Mouse (Mus musculus) lung, embryonic 14.5 days (tissue): Measurements from ENCODE around the gene Nlgn1. TPM values are rescaled to one million over a fixed set of nuclear protein-coding genes. Genes with fewer than 3 reads are reported as not detected.

Experiments used
- ATAC-seq: fragments of 200-750 bp; cut with Nextera tagmentation; 2 replicates; pipeline ENCODE4 v1.8.0; 2017; ENCODE audit warnings: mild to moderate bottlenecking, moderate TSS enrichment, moderate library complexity; ENCODE audit not compliant: insufficient read depth
- DNase-seq: peaks from one replicate; pipeline ENCODE4 v3.0.0-alpha.2; 2015
- H3K27ac ChIP-seq: fragments of 300-500 bp; sonication (generic); 2 replicates; pipeline ENCODE4 v1.5.1; 2014; ENCODE audit warnings: low read depth, mild to moderate bottlenecking, moderate library complexity
- H3K27me3 ChIP-seq: fragments of 300-500 bp; sonication (generic); 2 replicates; pipeline ENCODE4 v1.6.1; 2014; ENCODE audit warnings: low read length, control low read depth; ENCODE audit not compliant: insufficient read depth
- H3K36me3 ChIP-seq: fragments of 300-500 bp; sonication (generic); 2 replicates; pipeline ENCODE4 v1.6.1; 2014; ENCODE audit warnings: control low read depth; ENCODE audit not compliant: insufficient read depth
- H3K4me1 ChIP-seq: fragments of 300-500 bp; sonication (generic); 2 replicates; pipeline ENCODE4 v1.6.1; 2014; ENCODE audit warnings: antibody characterized with exemption, control low read depth; ENCODE audit not compliant: insufficient read depth
- H3K4me2 ChIP-seq: fragments of 300-500 bp; sonication (generic); 2 replicates; pipeline ENCODE4 v1.6.1; 2014; ENCODE audit warnings: mild to moderate bottlenecking
- H3K4me3 ChIP-seq: fragments of 300-500 bp; sonication (generic); 2 replicates; pipeline ENCODE4 v1.5.1; 2014; ENCODE audit warnings: low read depth, low read length
- H3K9ac ChIP-seq: fragments of 300-500 bp; sonication (generic); 2 replicates; pipeline ENCODE4 v1.6.1; 2014
- H3K9me3 ChIP-seq: fragments of 300-500 bp; sonication (generic); 2 replicates; pipeline ENCODE4 v1.6.1; 2016; ENCODE audit warnings: low read depth, low read length, control low read depth
- CTCF ChIP-seq: IDR thresholded peaks from 2 replicates; pipeline ENCODE4 v1.5.1; 2016; ENCODE audit warnings: antibody characterized with exemption, low read depth
- WGBS: fragments of 180-500 bp; shearing (Covaris S2); extraction: QIAGEN DNeasy Blood & Tissue Kit; methylation state at CpG from one replicate; pipeline ENCODE4 v1.1.7; 2014; 5-methylcytosine and 5-hydroxymethylcytosine counted together
- polyA plus RNA-seq: library from polyadenylated mRNA; unstranded; fragments of >200 nt; fragmentation: Nextera tagmentation; extraction: Ambion mirVana; gene quantifications from 2 replicates; pipeline ENCODE4 v1.2.1, GENCODE M21; 2014

Nlgn1 gene
- polyA plus RNA-seq, 1 experiment from 2014 or later: 1.6 TPM

- DNase-seq (no peak), ATAC-seq (no peak)
- Histone ChIP-seq H3K9ac (no peak overlapping the region), H3K27me3 (no peaks in the 10 kb centered on the region), H3K9me3 (no peaks in the 10 kb centered on the region), H3K36me3 (no peaks in the 10 kb centered on the region), H3K4me1 (no peaks in the 10 kb centered on the region), H3K4me2 (no peak overlapping the region), H3K27ac (no peak overlapping the region), H3K4me3 (no peak overlapping the region)
- TF ChIP-seq CTCF: no peak
- WGBS: 77% methylated on average over 2 of the region's 2 CpGs
Observed at GRCm38 (mm10) chr3:25830237-25830636, 502.0 kb downstream of the Nlgn1 start.

DNA sequence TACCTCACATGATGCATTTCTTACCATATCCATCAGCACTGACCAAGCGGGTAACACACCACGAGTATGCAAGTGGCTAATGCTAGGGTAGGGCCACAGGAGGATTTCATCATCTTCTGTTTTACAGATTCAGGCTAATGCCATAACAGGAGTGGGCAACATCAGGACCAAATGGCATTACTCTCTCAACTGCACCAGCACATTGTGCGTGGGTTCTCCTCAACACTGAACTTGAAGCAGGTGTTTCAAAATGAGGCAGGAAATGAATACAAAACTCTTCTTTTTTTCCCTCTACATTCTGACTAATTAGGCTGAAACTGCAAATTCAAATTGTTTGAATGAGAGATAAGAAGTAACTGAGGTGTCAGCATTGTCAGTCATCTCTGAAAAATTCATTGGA, 518.9 kb downstream of the Nlgn1 start:
- no peak overlapping the region for H3K4me3 ChIP-seq
- no peaks in the 10 kb centered on the region for H3K4me1 ChIP-seq
- DNase-seq: no peak
- H3K27me3 ChIP-seq: no peaks in the 10 kb centered on the region
- WGBS: 89% methylated on average over 3 of the region's 3 CpGs
- H3K27ac ChIP-seq: no peak overlapping the region
- no peak for TF ChIP-seq CTCF
- H3K9me3 ChIP-seq: no peaks in the 10 kb centered on the region
- no peaks in the 10 kb centered on the region for H3K36me3 ChIP-seq
- ATAC-seq: no peak
- H3K9ac ChIP-seq: no peak overlapping the region
- no peak overlapping the region for H3K4me2 ChIP-seq

GRCm38 (mm10) chr3:25807559-25807958, 524.7 kb downstream of the Nlgn1 start:
- H3K27me3 ChIP-seq: no peaks in the 10 kb centered on the region
- no peak overlapping the region for H3K9ac ChIP-seq
- no peak overlapping the region for H3K4me2 ChIP-seq
- TF ChIP-seq CTCF: no peak
- ATAC-seq (no peak), DNase-seq (peak; percentile 51)
- no peaks in the 10 kb centered on the region for H3K4me1 ChIP-seq
- H3K9me3 ChIP-seq: no peaks in the 10 kb centered on the region
- no peaks in the 10 kb centered on the region for H3K36me3 ChIP-seq
- H3K27ac ChIP-seq: no peak overlapping the region
- WGBS: 27% methylated on average over 3 of the region's 3 CpGs
- H3K4me3 ChIP-seq: no peak overlapping the region

- H3K4me1 ChIP-seq: no peaks in the 10 kb centered on the region
- H3K4me3 ChIP-seq: no peak overlapping the region
- ATAC-seq (no peak), DNase-seq (no peak)
- H3K9me3 ChIP-seq: no peaks in the 10 kb centered on the region
- H3K9ac ChIP-seq: no peak overlapping the region
- 78% methylated on average over 2 of the region's 2 CpGs for WGBS
- TF ChIP-seq CTCF: no peak
- no peak overlapping the region for H3K27ac ChIP-seq
- no peaks in the 10 kb centered on the region for H3K36me3 ChIP-seq
- H3K4me2 ChIP-seq: no peak overlapping the region
- H3K27me3 ChIP-seq: no peaks in the 10 kb centered on the region
Observed at GRCm38 (mm10) chr3:25781651-25782050, 550.6 kb downstream of the Nlgn1 start.

GRCm38 (mm10) chr3:25775437-25775836, 556.8 kb downstream of the Nlgn1 start:
- Histone ChIP-seq H3K9me3 (no peaks in the 10 kb centered on the region), H3K4me1 (no peaks in the 10 kb centered on the region), H3K36me3 (no peaks in the 10 kb centered on the region), H3K27ac (no peak overlapping the region), H3K9ac (no peak overlapping the region), H3K4me3 (no peak overlapping the region), H3K4me2 (no peak overlapping the region), H3K27me3 (no peaks in the 10 kb centered on the region)
- DNase-seq (no peak), ATAC-seq (no peak)
- WGBS: 66% methylated on average over 6 of the region's 6 CpGs
- no peak for TF ChIP-seq CTCF

DNA sequence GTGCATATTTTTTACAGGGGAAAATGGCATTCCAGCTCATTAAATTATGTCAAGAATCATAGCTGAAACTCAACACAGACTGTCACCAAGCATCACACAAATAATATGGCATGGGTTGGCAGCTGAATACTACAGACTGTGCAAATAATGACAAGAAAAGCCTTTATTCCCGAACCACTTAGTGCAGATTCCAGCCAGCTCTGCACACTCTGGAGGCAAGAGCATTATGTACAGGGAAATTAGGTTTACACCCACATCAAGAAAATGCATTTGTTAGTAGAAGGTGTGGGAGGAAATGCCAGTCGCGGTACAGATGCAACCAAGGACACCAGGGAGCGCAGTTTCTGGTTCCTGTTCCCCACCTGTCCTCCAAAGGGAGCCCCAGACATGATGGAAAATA, 558.4 kb downstream of the Nlgn1 start:
- WGBS: 65% methylated on average over 4 of the region's 4 CpGs
- ATAC-seq: no peak

DNA sequence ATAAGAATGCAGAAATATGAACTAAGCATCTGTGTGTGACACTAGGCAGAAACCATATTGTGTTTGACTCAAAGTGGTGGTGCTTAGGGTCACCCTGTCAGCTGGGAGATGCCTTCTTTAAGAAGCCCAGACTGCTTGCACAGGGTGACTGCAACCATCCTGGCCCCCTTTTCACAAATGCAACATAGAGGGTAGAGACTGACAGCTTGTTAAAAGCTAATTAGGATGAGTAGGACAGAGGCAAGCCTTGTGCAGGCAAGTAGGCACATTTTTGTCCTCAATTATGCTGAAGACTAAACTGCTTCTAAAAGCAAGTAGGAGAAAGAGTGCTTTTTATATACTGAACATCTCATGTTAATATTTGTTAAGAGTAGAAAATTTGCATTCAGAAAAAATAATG, 558.8 kb downstream of the Nlgn1 start:
- H3K27ac ChIP-seq: no peak overlapping the region
- no peaks in the 10 kb centered on the region for H3K36me3 ChIP-seq
- DNase-seq (no peak), ATAC-seq (no peak)
- no peak overlapping the region for H3K9ac ChIP-seq
- no peaks in the 10 kb centered on the region for H3K4me1 ChIP-seq
- H3K27me3 ChIP-seq: no peaks in the 10 kb centered on the region
- no peak overlapping the region for H3K4me3 ChIP-seq
- no peaks in the 10 kb centered on the region for H3K9me3 ChIP-seq
- no peak overlapping the region for H3K4me2 ChIP-seq
- TF ChIP-seq CTCF: no peak

More for the DNA sequence above, 558.4 kb downstream of the Nlgn1 start:
- Histone ChIP-seq H3K27me3 (no peaks in the 10 kb centered on the region), H3K27ac (no peak overlapping the region), H3K4me3 (no peak overlapping the region), H3K4me1 (no peaks in the 10 kb centered on the region), H3K9ac (no peak overlapping the region), H3K36me3 (no peaks in the 10 kb centered on the region), H3K4me2 (no peak overlapping the region), H3K9me3 (no peaks in the 10 kb centered on the region)
- TF ChIP-seq CTCF: no peak
- no peak for DNase-seq

DNA sequence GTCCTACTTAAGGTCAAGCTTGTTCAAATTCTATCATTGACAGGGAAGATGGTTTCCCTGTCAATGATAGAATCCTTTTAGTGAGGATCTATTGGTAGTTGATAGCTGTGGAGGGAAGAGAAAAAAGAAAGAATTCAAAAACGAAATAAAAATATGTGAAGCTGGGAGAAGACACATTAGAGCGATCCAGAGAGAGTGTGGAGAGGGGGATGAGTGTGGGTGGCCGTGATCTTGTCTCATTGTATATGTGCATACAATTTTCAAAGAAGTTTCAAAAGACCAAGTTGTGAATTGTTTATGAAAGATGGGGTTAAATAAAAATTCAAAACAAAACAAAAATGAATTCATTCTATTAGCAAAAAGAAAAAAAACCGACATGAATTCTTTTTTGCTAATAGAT, 568.6 kb downstream of the Nlgn1 start:
- DNase-seq: no peak
- Histone ChIP-seq H3K9me3 (no peaks in the 10 kb centered on the region), H3K4me3 (no peak overlapping the region), H3K36me3 (no peaks in the 10 kb centered on the region), H3K9ac (no peak overlapping the region), H3K27ac (no peak overlapping the region), H3K27me3 (no peaks in the 10 kb centered on the region), H3K4me2 (no peak overlapping the region), H3K4me1 (no peaks in the 10 kb centered on the region)
- no peak for TF ChIP-seq CTCF
- no peak for ATAC-seq
- WGBS: 80% methylated on average over 4 of the region's 4 CpGs
